Mouse (Mus musculus) adrenal gland, postnatal 25 days (tissue): ENCODE results near the gene Serac1. TPM values are rescaled to one million over a fixed set of nuclear protein-coding genes. Genes with fewer than 3 reads are reported as not detected.

Experiments used
- DNase-seq: peaks from one replicate; pipeline ENCODE4 v3.0.0; 2021; ENCODE audit warnings: mixed read lengths
- total RNA-seq: library from RNA; stranded (reverse); gene quantifications from 2 replicates; pipeline ENCODE4 v1.2.3, GENCODE M21; 2021

The Serac1 gene
- total RNA-seq, 1 experiment from 2014 or later, result 12.1 TPM

GRCm38 (mm10) chr17:6005246-6005637, 74.3 kb downstream of the Serac1 start:
- DNase-seq, result no peak

DNA sequence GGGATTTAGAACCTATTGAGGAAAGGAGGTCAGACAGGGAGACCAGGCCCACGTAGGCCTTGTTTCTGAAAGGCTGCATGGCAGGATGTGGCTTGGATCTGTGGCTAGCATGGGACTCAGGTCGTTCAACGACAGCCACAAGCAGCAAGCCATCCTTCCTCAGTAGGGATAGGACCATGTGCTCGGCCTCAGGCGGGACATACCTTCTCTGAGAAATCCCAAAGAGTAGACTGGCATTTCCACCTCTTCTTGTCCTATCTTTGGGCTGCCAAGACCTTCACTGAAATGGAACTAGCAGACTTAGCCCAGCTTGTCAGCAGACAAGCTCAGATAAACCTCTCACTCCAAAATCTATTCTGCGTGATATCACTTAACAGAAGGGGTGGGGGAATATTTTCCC, 75.9 kb downstream of the Serac1 start:
- no peak for DNase-seq

DNA sequence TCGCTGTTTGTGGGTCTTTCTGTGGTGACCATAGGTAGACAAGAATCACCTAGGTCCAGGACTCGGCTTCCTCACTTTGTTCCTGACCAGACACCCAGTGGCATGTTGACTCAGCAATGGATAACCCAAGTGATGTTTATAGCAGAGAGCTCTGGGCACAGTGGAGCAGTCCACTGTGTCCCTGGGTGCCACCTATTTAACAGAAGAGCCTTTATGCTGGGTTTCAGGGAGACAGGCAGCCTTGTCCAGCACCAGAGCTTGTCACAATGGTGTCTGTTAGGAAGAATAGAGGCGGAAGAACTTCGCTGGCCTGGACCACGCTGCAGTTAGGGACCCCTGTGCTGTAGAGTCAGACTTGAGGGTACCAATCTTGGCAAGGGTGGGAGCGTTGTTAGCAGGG, 77.0 kb downstream of the Serac1 start:
- DNase-seq, result no peak

- no peak for DNase-seq
Observed at GRCm38 (mm10) chr17:6001836-6002235, 77.7 kb downstream of the Serac1 start.

- DNase-seq, result no peak
Observed at GRCm38 (mm10) chr17:6001389-6001788, 78.2 kb downstream of the Serac1 start.

- no peak for DNase-seq
Observed at GRCm38 (mm10) chr17:6000864-6001319, 78.6 kb downstream of the Serac1 start.

DNA sequence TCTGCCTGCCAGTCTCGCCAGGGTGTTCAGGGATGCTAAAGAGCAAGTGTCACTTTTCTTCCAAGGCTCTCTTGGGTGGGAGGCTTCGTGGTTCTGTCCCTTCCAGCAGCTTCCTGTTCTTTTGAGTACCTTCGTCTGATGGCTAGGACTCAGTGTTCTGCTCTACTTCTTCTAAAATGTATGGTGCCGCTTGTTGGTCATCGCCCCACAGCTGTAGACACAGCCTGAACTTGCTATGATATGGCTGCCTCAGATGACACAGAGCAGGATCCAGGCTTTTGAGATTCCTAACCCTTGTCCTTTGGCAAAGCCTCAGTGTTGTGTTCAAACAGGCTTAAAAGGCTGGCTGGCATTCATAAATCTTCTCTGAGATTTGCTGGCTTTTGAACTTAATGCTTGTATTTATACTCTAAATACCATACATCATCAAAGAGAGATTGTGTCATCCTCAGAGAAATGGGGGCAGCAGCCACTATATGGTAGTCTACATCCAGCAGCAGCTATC, 80.5 kb downstream of the Serac1 start:
- DNase-seq, result no peak

DNA sequence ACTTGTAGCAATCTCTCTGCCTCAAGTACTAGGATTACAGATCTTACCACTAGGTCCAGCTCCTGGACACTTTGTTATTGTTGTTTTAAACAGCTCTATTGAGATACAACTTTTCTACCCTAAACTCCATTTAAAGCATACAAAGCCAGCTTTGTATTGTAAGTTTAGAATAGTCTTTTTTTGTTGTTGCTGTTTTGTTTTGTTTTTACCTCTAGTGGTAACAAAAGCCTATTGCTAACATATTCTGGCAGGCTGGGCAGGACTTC, 81.4 kb downstream of the Serac1 start:
- no peak for DNase-seq

DNA sequence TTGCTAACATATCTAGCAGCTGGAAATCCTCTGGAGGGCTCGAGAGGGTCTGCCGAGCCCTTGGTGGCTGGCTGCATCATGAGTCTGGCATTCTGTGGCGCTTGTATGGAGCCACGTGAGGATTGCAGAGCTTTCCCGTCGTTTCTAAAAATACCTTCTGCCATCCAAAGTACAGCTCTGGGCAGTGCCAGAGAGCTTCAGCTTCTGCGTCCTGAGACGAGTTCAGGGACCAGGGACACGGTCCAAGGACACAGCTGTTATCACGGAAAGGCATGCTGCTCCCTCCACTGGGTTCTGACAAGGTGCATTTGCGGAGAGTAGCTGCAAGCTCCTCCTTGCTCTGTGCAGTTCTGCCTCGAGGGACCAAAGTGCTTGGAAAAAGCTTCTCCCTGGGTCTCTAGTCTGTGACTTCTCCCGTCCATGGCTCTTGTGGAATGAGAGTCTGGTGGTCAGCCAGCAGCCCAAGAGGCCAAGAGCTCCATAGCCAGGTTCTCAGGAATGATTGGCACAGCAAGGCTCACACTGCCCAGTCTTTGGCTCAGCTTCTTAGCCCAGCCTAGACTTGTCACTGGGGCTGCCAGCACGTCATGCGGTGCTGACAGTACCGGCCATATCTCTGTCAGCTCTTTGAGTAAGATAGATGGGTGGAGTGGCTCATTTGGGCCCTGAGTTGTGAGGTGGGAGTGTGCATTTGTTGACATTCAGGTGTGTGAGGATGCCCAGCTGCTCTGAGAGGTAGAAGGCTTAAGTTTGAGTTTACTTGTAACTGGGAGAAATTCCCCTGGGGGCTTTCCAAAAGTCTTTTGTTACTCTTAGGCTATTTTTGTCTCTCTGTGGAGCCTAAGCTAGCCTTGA, 81.9 kb downstream of the Serac1 start:
- DNase-seq, result peak; percentile 64

- no peak for DNase-seq
Observed at GRCm38 (mm10) chr17:5996589-5996988, 83.0 kb downstream of the Serac1 start.

DNA sequence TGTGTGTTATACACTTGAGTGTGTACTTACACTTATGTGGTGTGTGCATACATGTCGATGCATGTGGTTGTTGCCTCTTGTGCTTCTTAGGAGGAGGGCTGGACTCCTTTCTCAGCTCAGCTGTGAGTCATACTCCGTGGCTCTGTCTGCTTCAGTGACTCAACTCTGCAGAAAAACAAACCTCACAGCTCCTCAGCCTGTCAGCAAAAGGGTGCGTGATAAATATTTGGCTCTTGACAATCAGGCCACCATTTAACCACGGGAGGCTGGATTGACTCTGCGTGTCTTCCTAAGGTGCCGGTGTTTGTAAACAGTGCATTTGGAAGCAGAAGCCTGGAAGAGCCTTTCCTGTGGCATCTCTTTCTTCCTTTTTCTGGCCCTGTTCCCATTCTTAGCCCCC, 84.9 kb downstream of the Serac1 start:
- no peak for DNase-seq

DNA sequence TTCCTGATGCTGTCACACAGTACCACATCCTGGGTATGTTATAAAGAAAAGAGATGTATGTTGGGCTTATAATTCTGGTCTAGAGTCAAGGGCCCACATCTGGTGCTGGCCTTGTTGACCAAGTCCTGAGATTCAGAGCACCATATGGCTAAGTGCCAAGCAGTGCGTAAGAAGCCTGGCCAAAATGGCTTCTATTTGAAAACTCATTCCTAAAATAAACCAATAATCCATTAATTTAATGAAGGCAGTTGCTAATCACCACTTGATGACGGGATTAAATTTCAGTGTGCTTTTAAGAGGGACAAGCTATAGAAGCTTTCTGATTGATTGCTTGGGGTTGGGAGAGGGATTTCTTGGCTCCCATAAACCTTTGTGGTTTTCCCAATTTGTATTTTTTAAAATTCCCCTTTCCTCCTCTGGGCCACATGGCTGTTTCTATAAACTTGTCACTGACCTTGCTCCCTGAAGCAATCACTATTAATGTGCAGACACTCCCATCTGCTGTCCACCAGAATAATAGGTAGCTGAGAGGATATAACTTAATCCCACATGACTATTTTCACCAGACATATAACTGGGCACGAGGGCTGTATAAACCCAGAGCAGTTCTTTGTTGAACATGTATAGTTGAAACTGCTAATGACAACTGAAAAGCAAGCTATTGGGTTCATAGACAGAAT, 85.8 kb downstream of the Serac1 start:
- DNase-seq, result no peak

- DNase-seq, result no peak
Observed at GRCm38 (mm10) chr17:5992866-5993580, 86.5 kb downstream of the Serac1 start.

Other genes starting within 250 kb of the Serac1 start
- gene Snx9, start 238.4 kb downstream of the Serac1 start, total RNA-seq, result 48.2 and 51.3 TPM in 2 replicates
- gene Synj2, start 138.5 kb downstream of the Serac1 start, total RNA-seq, result 11.4 and 11.9 TPM in 2 replicates
- 74.6 and 94.0 TPM in 2 replicates for gene Gtf2h5, start within 50 bp of the Serac1 start, total RNA-seq
- gene Tulp4, start 26.7 kb upstream of the Serac1 start, total RNA-seq, result 68.1 and 90.9 TPM in 2 replicates
- 17.0 TPM in 2 replicates for gene Tmem181a, start 177.1 kb upstream of the Serac1 start, total RNA-seq
- 4.5 and 5.5 TPM in 2 replicates for gene Dynlt1a, start 237.8 kb upstream of the Serac1 start, total RNA-seq